Mouse (Mus musculus): ENCODE data around the gene Gm6880. TPM values are rescaled to one million over a fixed set of nuclear protein-coding genes. Genes with fewer than 3 reads are reported as not detected.
"Not testable (repeated sequence)": the region's sequence is repeated elsewhere in the genome, so short reads cannot be mapped to it uniquely, and the experiment has no call there.

Gm6880 gene
- not detected in 2 replicates for total RNA-seq (2014; fragmentation: Nextera tagmentation)
- total RNA-seq (2017): not detected in 2 replicates

GRCm38 (mm10) chrX:74481349-74481885 is at the start of gene Gm6880:
Gm6880 (minus strand) TSS chrX:74481399.
- not testable (repeated sequence) for ATAC-seq (replicated peaks; ENCODE audit: poor library complexity, severe bottlenecking)

DNA sequence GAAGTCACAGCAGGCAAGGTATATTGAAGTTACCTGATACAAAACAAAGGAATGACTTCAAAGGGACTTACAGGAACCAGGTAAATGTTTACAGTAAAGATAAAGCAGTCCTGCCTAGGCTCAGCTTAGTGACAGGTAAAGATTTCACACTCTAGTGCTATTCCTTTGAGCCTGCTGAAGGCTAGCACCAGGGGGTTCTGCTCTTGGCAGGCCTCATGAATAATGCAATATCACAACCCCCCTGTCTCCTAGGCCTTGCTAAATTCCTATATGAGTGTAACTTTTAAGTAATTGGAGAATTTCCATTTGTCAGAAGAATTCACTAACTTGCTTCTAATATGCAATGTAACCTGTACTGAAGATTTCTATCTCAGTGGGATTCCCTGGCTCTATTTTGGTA is 36.3 kb upstream of the Gm6880 start:
- ATAC-seq (replicated peaks; ENCODE audit: poor library complexity, severe bottlenecking): not testable (repeated sequence)

- ATAC-seq (replicated peaks; ENCODE audit: poor library complexity, severe bottlenecking): no peak
Observed at GRCm38 (mm10) chrX:74497131-74497530, 15.9 kb upstream of the Gm6880 start.

- ATAC-seq (replicated peaks; ENCODE audit: poor library complexity, severe bottlenecking): peak; percentile 52
Observed at GRCm38 (mm10) chrX:74452773-74453172, 28.4 kb downstream of the Gm6880 start.

- peak; percentile 98 for ATAC-seq (replicated peaks; ENCODE audit: poor library complexity, severe bottlenecking)
Observed at GRCm38 (mm10) chrX:74451157-74451912, 29.9 kb downstream of the Gm6880 start.

Other genes starting within 250 kb of the Gm6880 start
- gene Flna, start 231.6 kb downstream of the Gm6880 start, total RNA-seq (2014; fragmentation: Nextera tagmentation): 292 and 348 TPM in 2 replicates
- gene Flna, start 231.6 kb downstream of the Gm6880 start, total RNA-seq (2017): 465 and 529 TPM in 2 replicates
- gene Emd, start 226.7 kb downstream of the Gm6880 start, total RNA-seq (2014; fragmentation: Nextera tagmentation): 81.8 and 85.5 TPM in 2 replicates
- gene Emd, start 226.7 kb downstream of the Gm6880 start, total RNA-seq (2017): 71.0 and 75.6 TPM in 2 replicates
- 5,642 and 5,847 TPM in 2 replicates for gene Rpl10, start 210.6 kb downstream of the Gm6880 start, total RNA-seq (2014; fragmentation: Nextera tagmentation)
- 1,448 and 1,548 TPM in 2 replicates for gene Rpl10, start 210.6 kb downstream of the Gm6880 start, total RNA-seq (2017)
- 29.2 and 47.6 TPM in 2 replicates for gene Taz, start 199.5 kb downstream of the Gm6880 start, total RNA-seq (2014; fragmentation: Nextera tagmentation)
- 30.8 and 41.0 TPM in 2 replicates for gene Taz, start 199.5 kb downstream of the Gm6880 start, total RNA-seq (2017)
- 28.6 and 34.8 TPM in 2 replicates for gene Dnase1l1, start 199.1 kb downstream of the Gm6880 start, total RNA-seq (2014; fragmentation: Nextera tagmentation)
- 5.0 and 9.1 TPM in 2 replicates for gene Dnase1l1, start 199.1 kb downstream of the Gm6880 start, total RNA-seq (2017)
- 109 and 114 TPM in 2 replicates for gene Atp6ap1, start 184.3 kb downstream of the Gm6880 start, total RNA-seq (2014; fragmentation: Nextera tagmentation)
- gene Atp6ap1, start 184.3 kb downstream of the Gm6880 start, total RNA-seq (2017): 127 and 132 TPM in 2 replicates
- gene Gdi1, start 176.4 kb downstream of the Gm6880 start, total RNA-seq (2014; fragmentation: Nextera tagmentation): 70.7 and 101 TPM in 2 replicates
- gene Gdi1, start 176.4 kb downstream of the Gm6880 start, total RNA-seq (2017): 15.4 and 20.4 TPM in 2 replicates
- 42.5 and 46.1 TPM in 2 replicates for gene Fam50a, start 168.4 kb downstream of the Gm6880 start, total RNA-seq (2014; fragmentation: Nextera tagmentation)
- gene Fam50a, start 168.4 kb downstream of the Gm6880 start, total RNA-seq (2017): 50.3 and 59.5 TPM in 2 replicates
- gene Plxna3, start 152.3 kb downstream of the Gm6880 start, total RNA-seq (2014; fragmentation: Nextera tagmentation): 3.7 and 6.3 TPM in 2 replicates
- gene Plxna3, start 152.3 kb downstream of the Gm6880 start, total RNA-seq (2017): 2.5 and 2.6 TPM in 2 replicates
- gene Lage3, start 127.8 kb downstream of the Gm6880 start, total RNA-seq (2014; fragmentation: Nextera tagmentation): 72.4 and 93.2 TPM in 2 replicates
- gene Lage3, start 127.8 kb downstream of the Gm6880 start, total RNA-seq (2017): 23.5 and 28.4 TPM in 2 replicates
- 49.7 and 50.3 TPM in 2 replicates for gene Ubl4a, start 108.2 kb downstream of the Gm6880 start, total RNA-seq (2014; fragmentation: Nextera tagmentation)
- gene Ubl4a, start 108.2 kb downstream of the Gm6880 start, total RNA-seq (2017): 15.8 and 17.3 TPM in 2 replicates
- gene Slc10a3, start 108.0 kb downstream of the Gm6880 start, total RNA-seq (2014; fragmentation: Nextera tagmentation): 32.0 and 39.6 TPM in 2 replicates
- 12.8 and 18.3 TPM in 2 replicates for gene Slc10a3, start 108.0 kb downstream of the Gm6880 start, total RNA-seq (2017)
- gene Fam3a, start 88.1 kb downstream of the Gm6880 start, total RNA-seq (2014; fragmentation: Nextera tagmentation): 8.8 and 21.1 TPM in 2 replicates
- gene Fam3a, start 88.1 kb downstream of the Gm6880 start, total RNA-seq (2017): 12.3 and 14.7 TPM in 2 replicates
- 13.1 and 23.7 TPM in 2 replicates for gene Ikbkg, start 88.1 kb downstream of the Gm6880 start, total RNA-seq (2014; fragmentation: Nextera tagmentation)
- 23.1 and 57.0 TPM in 2 replicates for gene Ikbkg, start 88.1 kb downstream of the Gm6880 start, total RNA-seq (2017)
- gene G6pdx, start 52.2 kb downstream of the Gm6880 start, total RNA-seq (2014; fragmentation: Nextera tagmentation): 164 and 168 TPM in 2 replicates
- gene G6pdx, start 52.2 kb downstream of the Gm6880 start, total RNA-seq (2017): 120 and 126 TPM in 2 replicates
- gene Olfr1326-ps1, start 93.5 kb upstream of the Gm6880 start, total RNA-seq (2014; fragmentation: Nextera tagmentation): not detected in 2 replicates
- not detected in 2 replicates for gene Olfr1326-ps1, start 93.5 kb upstream of the Gm6880 start, total RNA-seq (2017)
- not detected in 2 replicates for gene Olfr1325, start 111.3 kb upstream of the Gm6880 start, total RNA-seq (2014; fragmentation: Nextera tagmentation)
- gene Olfr1325, start 111.3 kb upstream of the Gm6880 start, total RNA-seq (2017): not detected in 2 replicates
- gene Gm5640, start 164.2 kb upstream of the Gm6880 start, total RNA-seq (2014; fragmentation: Nextera tagmentation): not detected in 2 replicates
- not detected in 2 replicates for gene Gm5640, start 164.2 kb upstream of the Gm6880 start, total RNA-seq (2017)